Mouse (Mus musculus): ENCODE measurements around the gene Pigs. TPM values are rescaled to one million over a fixed set of nuclear protein-coding genes. Genes with fewer than 3 reads are reported as not detected.

The Pigs gene
- polyA plus RNA-seq, 1 experiment: 19.7 TPM

DNA sequence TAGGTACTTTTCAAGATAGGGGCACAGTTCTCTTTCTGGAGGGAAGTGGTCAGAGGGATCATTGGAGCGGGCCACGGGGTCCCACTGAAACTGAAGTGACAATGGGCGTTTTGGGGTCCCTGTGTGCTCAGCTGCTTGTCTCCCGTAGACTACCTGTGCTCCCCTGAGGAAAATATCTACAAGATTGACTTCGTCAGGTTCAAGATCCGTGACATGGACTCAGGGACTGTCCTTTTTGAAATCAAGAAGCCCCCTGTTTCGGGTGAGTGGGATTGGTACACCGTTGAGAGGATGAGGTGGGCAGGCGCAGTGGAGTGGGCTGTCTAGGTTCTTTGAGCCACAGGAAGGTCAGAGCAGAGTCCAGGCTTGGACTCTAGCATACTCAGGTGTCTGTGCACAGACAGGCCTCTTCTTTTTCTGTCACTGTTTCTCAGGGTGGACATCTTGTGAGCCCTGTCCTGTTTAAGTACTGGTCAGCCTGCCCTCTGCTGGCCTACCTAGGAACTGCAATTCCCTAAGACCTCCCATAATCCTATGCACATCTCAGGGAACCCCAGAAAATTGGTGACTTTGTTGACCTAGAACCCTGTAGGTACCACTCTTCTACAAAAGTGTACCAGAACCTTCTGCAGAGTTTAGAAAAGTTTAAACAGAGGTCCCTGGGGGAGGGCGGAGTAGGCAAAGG, 19.0 kb downstream of the Pigs start:
- Histone ChIP-seq H3K4me1 (ENCODE audit: control insufficient read depth, insufficient read depth, insufficient read length, low read length) (peaks cover 32% of the 10 kb centered on the region), H3K4me3 (ENCODE audit: insufficient read depth, low read depth, low read length) (no peak overlapping the region), H3K27ac (replicated peaks; ENCODE audit: low read depth, low read length) (no peak overlapping the region)

DNA sequence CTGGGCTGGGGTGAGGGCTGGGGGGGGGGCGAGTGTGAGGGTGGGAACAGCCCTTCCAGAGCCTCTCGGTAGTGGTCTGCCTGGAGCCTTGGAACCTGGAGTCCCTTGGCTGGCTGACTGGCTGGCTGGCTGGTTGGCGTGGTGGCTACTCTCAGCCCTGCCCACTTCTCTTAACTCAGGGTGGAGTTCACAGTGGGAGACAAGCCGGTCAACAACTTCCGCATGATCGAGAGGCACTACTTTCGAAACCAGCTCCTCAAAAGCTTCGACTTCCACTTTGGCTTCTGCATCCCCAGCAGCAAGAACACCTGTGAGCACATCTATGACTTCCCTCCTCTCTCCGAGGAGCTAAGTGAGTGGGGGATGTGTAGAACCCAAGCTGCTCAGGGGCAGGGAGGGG, 19.7 kb downstream of the Pigs start:
- no peak overlapping the region for H3K4me3 ChIP-seq (ENCODE audit: insufficient read depth, low read depth, low read length)
- peaks cover 32% of the 10 kb centered on the region for H3K4me1 ChIP-seq (ENCODE audit: control insufficient read depth, insufficient read depth, insufficient read length, low read length)
- no peak overlapping the region for H3K27ac ChIP-seq (replicated peaks; ENCODE audit: low read depth, low read length)

DNA sequence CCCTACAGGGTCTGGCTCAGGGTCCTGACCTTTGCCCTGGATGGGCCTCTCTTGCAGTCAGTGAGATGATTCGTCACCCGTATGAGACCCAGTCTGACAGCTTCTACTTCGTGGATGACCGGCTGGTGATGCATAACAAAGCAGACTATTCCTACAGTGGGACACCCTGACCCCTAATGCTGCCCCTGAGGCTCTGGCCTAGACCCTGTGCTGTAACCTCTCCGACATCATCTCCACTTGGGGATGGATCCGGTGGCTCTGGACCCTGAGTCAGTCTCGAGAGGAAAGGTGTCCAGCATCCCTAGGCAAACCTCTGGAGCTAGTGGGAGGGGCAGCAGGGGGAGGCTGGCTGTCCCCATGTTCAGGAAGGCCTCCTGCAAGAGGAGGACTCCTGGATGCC, 20.3 kb downstream of the Pigs start:
- Histone ChIP-seq H3K4me1 (ENCODE audit: control insufficient read depth, insufficient read depth, insufficient read length, low read length) (peaks cover 34% of the 10 kb centered on the region), H3K4me3 (ENCODE audit: insufficient read depth, low read depth, low read length) (no peak overlapping the region), H3K27ac (replicated peaks; ENCODE audit: low read depth, low read length) (no peak overlapping the region)

DNA sequence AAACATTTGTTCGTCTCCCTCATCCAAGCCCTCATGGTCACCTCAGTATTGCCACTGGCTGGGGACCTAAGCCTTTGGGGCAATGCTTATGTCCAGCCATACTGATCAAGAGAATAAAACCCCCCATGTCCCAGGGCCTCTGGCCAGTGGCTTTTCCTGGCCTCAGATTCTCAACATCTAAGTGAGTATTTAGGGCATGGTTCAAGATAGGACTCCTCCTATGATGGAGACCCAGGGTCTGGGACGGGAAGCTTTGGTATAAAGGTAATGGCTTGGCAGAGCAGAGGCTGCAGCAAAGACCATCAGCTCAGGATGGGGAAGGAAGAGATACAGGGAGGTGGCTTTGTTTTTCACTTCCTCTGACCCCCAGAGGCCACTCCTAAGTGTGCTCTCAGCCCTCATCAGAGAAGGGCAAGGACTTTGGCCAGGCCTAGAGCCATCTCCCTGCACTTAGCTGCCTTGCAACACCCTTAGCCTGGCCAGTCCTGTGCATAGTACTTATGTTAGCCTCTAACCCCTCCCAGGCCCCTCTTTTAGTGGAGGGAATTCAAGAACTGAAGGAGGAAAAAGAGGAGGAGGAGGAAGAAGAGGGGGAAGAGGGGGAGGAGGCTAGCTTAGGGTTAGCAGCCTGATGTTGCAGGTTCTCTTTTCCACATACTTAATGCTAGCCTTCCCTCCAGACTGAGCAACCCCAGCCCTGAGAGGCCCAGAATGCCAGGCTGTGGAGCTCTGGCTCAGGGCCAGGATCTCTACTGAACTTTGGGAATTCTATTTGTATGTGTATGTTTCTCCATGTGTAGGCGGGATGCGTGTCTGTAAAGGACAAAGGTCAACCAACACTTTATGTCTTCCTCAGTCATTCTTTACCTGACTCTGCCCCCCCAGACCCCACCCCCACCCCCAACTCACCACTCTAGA, 21.5 kb downstream of the Pigs start:
- Histone ChIP-seq H3K4me1 (ENCODE audit: control insufficient read depth, insufficient read depth, insufficient read length, low read length) (peaks cover 30% of the 10 kb centered on the region), H3K4me3 (ENCODE audit: insufficient read depth, low read depth, low read length) (no peak overlapping the region), H3K27ac (replicated peaks; ENCODE audit: low read depth, low read length) (peak overlapping the region; percentile 51)

DNA sequence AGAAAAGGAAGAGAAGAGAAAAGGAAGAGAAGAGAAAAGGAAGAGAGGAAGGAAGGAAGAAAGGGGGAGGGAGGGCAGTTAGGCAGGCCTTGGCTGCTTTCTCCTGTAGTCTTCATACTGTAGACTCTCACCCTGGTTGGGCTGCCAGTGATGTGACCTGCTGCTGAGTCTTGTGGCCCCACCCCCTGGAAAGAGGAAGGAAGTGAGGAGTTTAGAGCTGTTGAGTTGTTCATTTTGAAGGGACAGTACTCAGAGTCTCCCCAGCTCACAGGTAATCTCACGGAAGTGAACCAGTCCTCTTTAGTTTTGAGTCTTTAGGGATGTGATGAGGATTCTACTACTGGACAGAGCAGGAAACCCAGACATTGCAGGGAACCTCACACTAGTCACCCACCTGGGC, 24.9 kb downstream of the Pigs start:
- Histone ChIP-seq H3K27ac (replicated peaks; ENCODE audit: low read depth, low read length) (no peak overlapping the region), H3K4me3 (ENCODE audit: insufficient read depth, low read depth, low read length) (no peak overlapping the region), H3K4me1 (ENCODE audit: control insufficient read depth, insufficient read depth, insufficient read length, low read length) (peaks cover 7% of the 10 kb centered on the region; the same call in 1 of the 2 replicates)

DNA sequence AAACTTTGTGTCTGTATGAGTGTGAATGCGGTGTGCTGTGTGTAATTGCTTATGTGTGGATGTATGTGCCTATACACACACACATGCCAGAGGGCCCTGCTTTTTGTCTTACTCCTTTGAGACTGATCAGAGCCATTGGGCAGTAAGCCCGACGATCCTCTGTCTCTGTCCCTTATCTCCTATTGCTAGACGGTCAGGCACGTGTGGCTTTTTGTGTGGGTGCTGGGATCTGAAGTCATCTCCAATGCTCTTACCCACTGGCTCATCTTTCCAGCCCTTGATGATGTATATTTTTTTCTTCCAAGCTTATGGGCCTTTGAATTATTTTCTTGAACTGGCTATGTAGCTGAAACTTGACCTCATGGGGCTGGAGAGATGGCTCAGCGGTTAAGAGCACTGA, 26.7 kb downstream of the Pigs start:
- H3K27ac ChIP-seq (replicated peaks; ENCODE audit: low read depth, low read length): no peak overlapping the region
- H3K4me1 ChIP-seq (ENCODE audit: control insufficient read depth, insufficient read depth, insufficient read length, low read length): peaks cover 4% of the 10 kb centered on the region; the same call in 1 of the 2 replicates
- no peak overlapping the region for H3K4me3 ChIP-seq (ENCODE audit: insufficient read depth, low read depth, low read length)

DNA sequence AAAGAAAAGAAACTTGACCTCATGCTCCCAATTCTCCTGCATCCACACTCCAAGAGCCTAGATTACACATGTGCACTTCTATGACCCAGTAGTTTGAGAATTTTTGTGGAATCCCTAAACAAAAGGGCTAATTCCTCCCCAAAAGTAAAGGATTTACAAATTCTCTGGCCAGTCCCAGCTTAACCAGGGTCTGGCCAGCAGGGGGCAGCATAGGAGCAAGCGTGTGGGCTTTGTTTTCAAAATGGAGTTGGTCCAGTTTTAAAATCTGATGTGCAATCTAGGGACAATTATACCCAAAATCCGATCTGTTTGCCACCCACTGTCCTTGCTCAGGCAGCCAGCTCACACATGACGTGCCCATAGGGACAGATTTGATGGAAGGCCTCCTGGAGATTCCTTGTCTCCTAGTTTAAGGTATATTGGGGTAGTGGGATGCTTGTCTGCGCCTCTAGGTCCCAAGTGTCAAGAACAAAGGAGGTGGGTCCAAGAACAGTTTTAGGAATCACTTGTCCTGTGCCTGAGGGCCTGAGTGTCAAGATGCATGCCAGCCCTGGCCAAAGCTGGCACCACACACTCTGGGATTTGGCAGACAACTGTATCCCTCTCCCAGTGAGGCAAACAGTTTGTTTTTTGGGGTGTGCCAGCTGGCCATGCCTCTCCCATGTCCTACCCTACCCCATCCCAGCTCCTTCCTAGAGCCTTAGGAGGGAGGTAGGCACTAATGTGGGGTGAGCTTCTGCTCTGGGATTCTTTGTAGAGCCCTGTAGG, 27.4 kb downstream of the Pigs start:
- peaks cover 3% of the 10 kb centered on the region; the same call in 1 of the 2 replicates for H3K4me1 ChIP-seq (ENCODE audit: control insufficient read depth, insufficient read depth, insufficient read length, low read length)
- H3K4me3 ChIP-seq (ENCODE audit: insufficient read depth, low read depth, low read length): no peak overlapping the region

DNA sequence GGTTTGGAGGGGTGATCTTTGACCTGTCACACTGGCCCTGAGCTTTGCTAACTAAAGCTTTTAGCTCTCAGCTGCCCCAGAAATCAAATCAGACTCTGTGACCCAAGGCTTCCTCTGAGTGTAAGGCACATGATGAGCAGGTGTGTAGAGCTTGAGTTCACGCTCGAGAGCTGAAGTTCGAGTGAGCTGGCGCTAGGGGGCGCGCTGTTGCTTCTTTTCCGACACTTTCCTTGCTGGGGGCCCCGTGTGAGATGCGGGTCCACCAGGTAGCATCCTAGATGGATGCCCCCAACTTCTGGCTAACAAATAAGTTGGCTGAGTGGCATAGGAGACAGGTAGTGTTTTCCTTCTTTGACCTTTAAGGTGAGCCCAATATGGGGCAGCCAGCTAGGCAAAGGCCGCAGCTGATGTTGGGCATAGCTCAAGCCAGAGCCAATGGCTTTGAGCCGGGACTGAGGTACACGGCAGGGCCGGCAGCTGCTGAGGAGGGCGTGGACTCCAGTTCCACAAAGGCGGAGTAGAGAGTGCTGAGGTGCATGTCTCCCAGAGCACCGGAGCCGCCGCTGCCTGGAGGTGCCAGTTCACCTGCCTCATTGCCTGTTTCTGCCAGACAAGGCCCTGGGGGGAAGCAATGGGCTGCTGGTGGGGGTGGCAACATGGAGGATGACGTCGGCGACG, 30.3 kb downstream of the Pigs start:
- Histone ChIP-seq H3K4me1 (ENCODE audit: control insufficient read depth, insufficient read depth, insufficient read length, low read length) (no peaks in the 10 kb centered on the region), H3K4me3 (ENCODE audit: insufficient read depth, low read depth, low read length) (no peak overlapping the region), H3K27ac (replicated peaks; ENCODE audit: low read depth, low read length) (no peak overlapping the region)

More for the DNA sequence above, 27.4 kb downstream of the Pigs start:
- H3K27ac ChIP-seq (replicated peaks; ENCODE audit: low read depth, low read length): no peak overlapping the region

DNA sequence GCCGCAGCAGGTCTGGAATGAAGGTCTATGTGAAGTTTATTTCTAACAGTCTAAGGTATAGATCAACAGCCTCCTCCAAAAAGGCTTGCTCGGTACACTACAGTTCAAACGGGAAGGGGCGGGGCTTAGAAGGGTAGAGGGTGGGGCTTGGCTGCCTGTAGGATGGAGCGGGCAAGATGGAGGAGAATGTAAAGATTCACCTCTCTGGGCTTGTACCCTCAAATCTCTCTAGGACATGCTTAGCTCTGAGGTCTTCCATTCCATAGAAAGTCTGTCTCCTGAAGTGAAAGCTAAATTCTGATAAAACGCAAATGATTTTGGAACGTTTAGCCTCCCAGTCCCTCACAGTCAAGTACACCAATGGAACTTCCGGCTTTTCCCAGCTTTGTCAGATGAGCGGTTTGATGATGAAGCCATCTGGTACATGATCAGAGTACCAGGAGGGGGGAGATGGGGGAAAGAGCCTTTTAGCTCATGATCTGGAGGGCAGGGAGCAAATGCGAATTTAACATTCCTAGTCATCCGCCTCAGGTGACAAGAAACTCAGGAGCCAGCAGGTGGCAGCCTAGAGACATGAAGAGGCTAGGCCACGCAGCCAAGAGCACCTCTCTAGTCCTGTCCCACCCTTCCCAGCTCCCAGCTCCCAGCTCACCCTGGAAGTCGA, 32.0 kb downstream of the Pigs start:
- Histone ChIP-seq H3K4me3 (ENCODE audit: insufficient read depth, low read depth, low read length) (peak overlapping the region; percentile 39), H3K27ac (replicated peaks; ENCODE audit: low read depth, low read length) (no peak overlapping the region), H3K4me1 (ENCODE audit: control insufficient read depth, insufficient read depth, insufficient read length, low read length) (no peaks in the 10 kb centered on the region)

DNA sequence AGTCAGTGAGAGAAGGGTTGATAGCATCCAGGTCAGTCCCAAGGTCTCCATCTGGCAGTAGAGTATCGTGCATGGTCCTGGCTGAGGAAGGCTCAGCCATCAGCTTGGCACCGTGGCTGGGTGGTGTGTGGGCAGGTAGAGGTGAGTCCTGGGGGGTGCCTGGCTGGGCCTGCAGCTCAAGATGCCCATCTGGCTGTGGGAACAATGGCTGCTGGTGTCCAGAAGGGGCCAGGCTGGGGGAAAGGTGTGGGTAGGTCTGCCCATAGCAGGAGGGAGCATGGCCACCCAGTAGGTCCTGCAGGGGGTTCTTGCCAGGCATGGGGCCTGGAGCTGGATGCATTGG, 32.5 kb downstream of the Pigs start:
- no peak overlapping the region for H3K27ac ChIP-seq (replicated peaks; ENCODE audit: low read depth, low read length)
- no peaks in the 10 kb centered on the region for H3K4me1 ChIP-seq (ENCODE audit: control insufficient read depth, insufficient read depth, insufficient read length, low read length)
- no peak overlapping the region for H3K4me3 ChIP-seq (ENCODE audit: insufficient read depth, low read depth, low read length)

DNA sequence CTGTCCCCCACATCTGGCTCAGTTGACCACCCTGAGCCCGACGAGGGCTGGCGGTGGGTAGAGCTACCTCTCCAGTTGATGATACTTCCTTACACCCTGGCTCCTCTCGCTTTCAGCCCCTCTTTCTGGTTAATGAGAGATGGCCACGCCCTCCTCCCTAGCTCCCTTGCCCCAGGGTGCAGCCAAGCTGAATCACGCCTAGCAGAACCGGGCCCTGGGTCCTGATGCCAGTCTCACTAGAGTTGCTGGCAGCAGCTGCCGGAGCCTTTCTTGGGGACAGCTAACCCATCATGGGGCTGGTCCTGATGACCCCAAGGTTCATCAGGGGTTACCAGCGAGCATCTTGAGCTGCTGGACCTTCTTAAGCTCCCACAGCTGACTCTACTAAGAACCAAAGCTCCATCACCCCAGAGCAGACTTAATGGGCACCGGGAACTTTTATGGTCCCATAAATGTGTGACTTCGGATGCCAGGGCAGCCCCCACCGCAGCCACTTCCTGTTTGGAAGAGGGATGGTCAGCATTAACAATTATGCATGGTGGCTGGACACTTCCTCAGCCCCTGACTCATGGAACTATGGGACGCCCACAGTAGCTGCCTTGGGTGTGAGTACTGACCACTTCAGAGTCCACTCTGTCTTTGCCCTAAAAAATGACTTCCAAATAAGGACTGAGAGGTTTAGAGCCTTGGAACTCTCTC, 35.2 kb downstream of the Pigs start:
- H3K4me1 ChIP-seq (ENCODE audit: control insufficient read depth, insufficient read depth, insufficient read length, low read length): no peaks in the 10 kb centered on the region
- no peak overlapping the region for H3K4me3 ChIP-seq (ENCODE audit: insufficient read depth, low read depth, low read length)
- H3K27ac ChIP-seq (replicated peaks; ENCODE audit: low read depth, low read length): no peak overlapping the region

DNA sequence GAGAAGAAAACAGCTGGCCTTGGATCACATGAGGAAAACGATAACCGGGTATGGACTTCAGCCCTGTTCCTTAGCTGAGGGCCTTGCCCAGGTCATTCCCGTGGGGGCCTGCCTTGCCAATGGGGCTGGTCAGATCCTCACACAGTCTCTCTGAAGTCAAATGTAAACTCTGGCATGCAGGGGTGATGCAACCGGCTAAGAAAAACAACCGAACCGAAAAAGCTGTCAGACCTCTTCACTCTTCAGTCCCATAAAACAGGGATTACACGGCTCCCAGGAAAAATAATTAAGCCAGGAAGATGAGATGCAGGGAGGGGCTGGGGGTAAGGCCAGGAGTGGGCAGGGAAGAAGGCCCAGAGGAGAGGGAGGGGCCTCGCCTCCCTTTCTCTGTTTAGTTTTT, 35.9 kb downstream of the Pigs start:
- H3K27ac ChIP-seq (replicated peaks; ENCODE audit: low read depth, low read length): no peak overlapping the region
- H3K4me1 ChIP-seq (ENCODE audit: control insufficient read depth, insufficient read depth, insufficient read length, low read length): no peaks in the 10 kb centered on the region

DNA sequence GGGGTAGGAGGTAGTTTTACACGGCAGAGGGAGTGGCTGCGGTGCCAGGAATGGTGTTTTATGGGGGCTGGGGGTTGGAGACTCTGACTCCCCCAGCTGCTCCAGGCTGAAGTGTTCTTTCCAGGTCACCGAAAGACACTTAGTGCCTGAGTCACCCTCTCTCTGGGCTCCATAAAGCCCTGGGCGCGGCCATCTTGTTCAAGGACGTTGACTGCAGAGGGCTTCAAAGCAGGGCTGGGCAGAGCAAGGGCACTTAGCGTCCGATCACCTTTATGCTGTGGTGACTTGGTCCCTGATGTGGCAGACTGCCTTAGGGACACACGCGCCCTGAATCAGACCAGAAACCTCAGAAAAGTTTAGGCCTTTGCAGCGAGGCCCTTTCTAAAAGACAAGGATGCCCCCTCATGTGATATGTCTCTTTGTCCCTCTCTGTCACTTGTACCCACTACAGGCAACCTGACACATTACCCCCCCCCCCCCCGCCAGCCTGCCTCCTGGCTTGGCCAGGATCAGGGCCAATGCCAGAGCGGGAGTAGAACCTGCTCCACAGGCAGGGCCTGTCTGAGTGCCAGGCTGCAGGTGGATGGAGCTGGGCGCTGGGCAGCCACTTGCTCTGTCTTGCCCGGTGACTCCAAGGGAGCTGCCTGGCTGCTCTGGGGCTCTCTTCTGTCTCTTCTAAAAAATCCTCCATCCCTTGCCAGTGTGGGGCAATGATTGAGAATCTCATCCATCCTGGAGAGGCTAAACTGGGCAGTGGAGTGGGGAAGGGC, 39.4 kb downstream of the Pigs start:
- H3K4me3 ChIP-seq (ENCODE audit: insufficient read depth, low read depth, low read length): no peak overlapping the region
- no peak overlapping the region for H3K27ac ChIP-seq (replicated peaks; ENCODE audit: low read depth, low read length)
- no peaks in the 10 kb centered on the region for H3K4me1 ChIP-seq (ENCODE audit: control insufficient read depth, insufficient read depth, insufficient read length, low read length)

More for the DNA sequence above, 35.9 kb downstream of the Pigs start:
- no peak overlapping the region for H3K4me3 ChIP-seq (ENCODE audit: insufficient read depth, low read depth, low read length)

Data from brown adipose tissue, adult 24 weeks (tissue).